Mouse (Mus musculus): ENCODE data around the gene Dgkh. TPM values are rescaled to one million over a fixed set of nuclear protein-coding genes. Genes with fewer than 3 reads are reported as not detected.
A peak's percentile ranks its signal among the peaks of the same experiment; 100 is the strongest.

Dgkh gene
- polyA plus RNA-seq, 1 experiment from 2014 or later, result 2.9 TPM

DNA sequence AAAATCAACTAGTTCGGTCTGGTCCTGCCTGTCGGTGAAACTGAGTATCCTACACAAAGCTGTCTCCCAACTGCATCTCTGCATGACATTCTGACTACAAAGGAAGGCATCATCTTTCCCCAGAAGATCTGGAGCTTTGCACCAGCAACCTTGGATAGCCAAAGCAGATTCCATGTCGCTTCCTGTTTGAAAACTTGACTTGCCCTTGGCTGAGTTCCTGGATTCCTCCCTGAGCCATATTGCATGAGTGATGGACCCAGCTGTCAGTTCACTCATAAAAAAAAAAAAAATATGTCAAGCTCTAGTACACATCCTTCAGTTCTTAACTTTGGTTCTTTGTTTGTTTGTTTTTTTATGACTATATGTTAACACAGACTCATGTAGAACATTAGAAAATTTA, 191.3 kb downstream of the Dgkh start:
- ATAC-seq (ENCODE audit: low FRiP score), result no peak
- H3K9me3 ChIP-seq, result no peaks in the 10 kb centered on the region
- no peak overlapping the region for H3K9ac ChIP-seq
- H3K27ac ChIP-seq, result no peak overlapping the region
- no peaks in the 10 kb centered on the region for H3K36me3 ChIP-seq
- H3K4me2 ChIP-seq, result no peak overlapping the region
- peaks cover 8% of the 10 kb centered on the region for H3K4me1 ChIP-seq (replicated peaks)
- WGBS, result 83% methylated on average over 3 of the region's 3 CpGs
- H3K27me3 ChIP-seq, result no peaks in the 10 kb centered on the region
- no peak overlapping the region for H3K4me3 ChIP-seq

DNA sequence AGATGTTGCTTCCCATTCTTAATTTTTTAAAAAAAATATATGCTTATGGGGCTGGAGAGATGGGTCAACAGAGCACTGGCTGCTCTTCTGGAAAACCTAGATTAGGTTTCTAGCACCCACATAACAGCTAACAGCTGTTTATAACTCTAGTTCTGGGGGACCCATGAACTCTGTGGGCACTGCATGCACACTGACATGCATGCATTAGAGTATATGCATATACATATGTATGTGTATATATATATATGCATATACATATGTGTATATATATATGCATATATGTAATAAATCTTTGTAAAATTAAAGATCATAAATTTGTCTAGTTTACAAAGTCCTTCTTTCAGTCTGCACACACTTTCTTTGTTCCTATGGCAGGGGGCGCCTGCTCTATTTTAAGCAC, 192.8 kb downstream of the Dgkh start:
- ATAC-seq (ENCODE audit: low FRiP score), result no peak

DNA sequence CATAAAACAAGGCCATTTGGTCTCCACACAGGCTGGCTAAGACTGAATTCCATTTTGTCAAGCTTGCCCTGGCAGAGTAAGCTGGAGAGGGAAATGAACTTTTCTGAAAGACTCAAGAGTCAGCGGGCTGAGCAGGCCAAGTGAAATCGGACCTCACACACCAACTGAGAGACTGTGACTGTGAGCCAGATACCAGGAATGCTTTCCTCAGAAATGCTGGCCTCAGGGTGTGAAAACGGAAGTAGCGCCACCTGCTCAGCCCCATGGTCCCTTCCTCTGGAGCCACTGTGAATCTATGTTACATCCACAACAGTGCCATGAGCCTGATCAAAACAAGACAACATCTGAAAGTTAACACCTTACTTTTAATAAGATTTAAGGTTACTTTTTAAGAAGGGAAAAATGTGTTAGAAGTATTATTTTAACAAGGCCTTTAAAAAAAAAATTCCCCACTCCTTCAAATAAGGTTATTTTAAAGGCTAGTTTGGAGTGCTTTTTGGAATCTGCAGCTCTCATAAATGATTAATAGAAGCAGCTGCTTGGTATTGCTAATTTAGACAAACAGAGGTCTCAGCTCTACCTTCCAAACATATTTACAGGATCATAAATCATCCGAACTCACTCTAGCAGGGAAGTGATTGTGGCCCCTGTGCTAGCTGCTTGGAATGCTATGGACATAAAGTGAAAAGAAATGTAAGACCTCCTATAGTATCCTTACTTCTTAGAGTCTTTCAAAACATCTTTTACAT, 193.8 kb downstream of the Dgkh start:
- Histone ChIP-seq H3K9me3 (no peaks in the 10 kb centered on the region), H3K4me2 (no peak overlapping the region), H3K27me3 (no peaks in the 10 kb centered on the region), H3K27ac (no peak overlapping the region), H3K4me1 (replicated peaks) (peaks cover 26% of the 10 kb centered on the region), H3K9ac (no peak overlapping the region), H3K36me3 (no peaks in the 10 kb centered on the region), H3K4me3 (no peak overlapping the region)
- no peak for ATAC-seq (ENCODE audit: low FRiP score)
- 48% methylated on average over 5 of the region's 5 CpGs for WGBS

More for the DNA sequence above, 192.8 kb downstream of the Dgkh start:
- peaks cover 17% of the 10 kb centered on the region for H3K4me1 ChIP-seq (replicated peaks)
- H3K9ac ChIP-seq, result no peak overlapping the region
- no peak overlapping the region for H3K27ac ChIP-seq
- no peaks in the 10 kb centered on the region for H3K9me3 ChIP-seq
- no peaks in the 10 kb centered on the region for H3K36me3 ChIP-seq
- 95% methylated on average over 1 of the region's 1 CpGs for WGBS
- no peak overlapping the region for H3K4me2 ChIP-seq
- no peaks in the 10 kb centered on the region for H3K27me3 ChIP-seq
- no peak overlapping the region for H3K4me3 ChIP-seq

DNA sequence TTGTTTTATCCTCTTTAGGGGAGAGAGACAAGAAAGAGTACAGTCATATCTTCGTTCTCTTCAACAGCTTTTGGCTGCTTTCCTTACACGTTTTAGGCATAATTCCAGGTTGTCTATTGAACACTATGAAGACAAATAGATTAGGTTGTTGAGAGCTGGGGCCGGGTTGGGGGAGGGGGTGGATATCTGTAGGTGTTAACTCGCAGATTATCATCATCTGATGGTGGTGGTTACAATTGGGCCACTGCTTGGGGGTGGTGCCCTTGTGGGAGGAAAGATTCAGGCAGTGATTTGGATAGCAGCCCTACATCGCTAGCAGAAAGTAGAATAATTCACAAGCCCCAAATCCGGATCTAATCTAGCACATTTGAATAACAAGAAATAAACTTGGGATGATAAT, 195.0 kb downstream of the Dgkh start:
- H3K4me2 ChIP-seq, result peak overlapping the region; percentile 71
- no peak for ATAC-seq (ENCODE audit: low FRiP score)
- peaks cover 31% of the 10 kb centered on the region for H3K4me1 ChIP-seq (replicated peaks)
- H3K4me3 ChIP-seq, result peak overlapping the region; percentile 93
- H3K27me3 ChIP-seq, result no peaks in the 10 kb centered on the region
- no peaks in the 10 kb centered on the region for H3K9me3 ChIP-seq
- peak overlapping the region; percentile 97 for H3K27ac ChIP-seq
- H3K36me3 ChIP-seq, result no peaks in the 10 kb centered on the region
- WGBS, result 37% methylated on average over 6 of the region's 6 CpGs
- peak overlapping the region; percentile 81 for H3K9ac ChIP-seq

DNA sequence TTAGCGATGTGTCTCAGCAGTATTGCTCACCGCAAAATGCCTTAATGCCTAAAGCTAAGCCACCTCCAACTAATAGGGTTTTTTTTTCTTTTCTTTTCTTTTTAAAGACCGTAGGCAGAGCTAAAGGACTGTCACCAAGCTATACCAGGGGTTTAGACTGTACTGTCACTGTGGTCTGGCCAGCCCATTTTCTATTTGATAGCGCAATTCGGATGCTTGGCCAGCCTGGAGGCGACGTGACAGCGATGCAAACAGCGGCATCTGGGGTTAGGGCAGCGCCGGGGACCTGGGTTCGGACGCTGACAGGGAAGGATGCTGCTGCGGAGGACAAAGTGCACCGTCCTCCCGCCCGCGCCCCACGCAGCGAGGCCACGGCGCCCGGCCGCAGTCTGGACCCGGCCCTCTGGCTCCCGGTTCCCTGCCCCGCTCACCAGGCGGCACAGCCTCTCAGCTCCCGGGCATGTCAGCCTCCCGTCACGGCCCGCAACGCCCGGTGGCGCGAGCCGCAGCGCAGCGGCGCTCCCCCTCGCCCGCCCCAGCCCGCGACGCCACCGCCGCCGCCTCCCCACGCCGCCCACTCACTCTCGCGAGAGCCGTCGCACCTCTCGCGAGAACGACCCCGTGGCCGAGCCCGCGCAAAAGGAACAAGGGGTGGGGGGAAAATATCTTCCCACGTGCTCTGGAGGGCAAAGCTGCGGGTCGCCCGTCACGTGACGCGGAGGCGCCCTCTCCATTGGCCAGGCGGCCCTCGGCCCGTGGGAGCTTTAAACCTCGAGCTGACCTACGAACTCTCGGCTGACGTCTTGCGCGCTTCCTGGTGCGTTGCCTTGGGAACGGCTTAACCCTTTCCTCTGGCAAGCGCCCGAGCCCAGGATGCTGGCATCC, 196.1 kb downstream of the Dgkh start, which contains the start of gene Akap11:
Gene Akap11, minus strand, starts transcription at position 528 of the 885 bp plus-strand sequence.
- peak; percentile 94 for ATAC-seq (ENCODE audit: low FRiP score)
- peak within 1 kb of the TSS; percentile 98 for H3K9ac ChIP-seq
- under 1% methylated on average over 79 of the region's 82 CpGs for WGBS
- H3K9me3 ChIP-seq, result no peaks in the 10 kb centered on the region
- peak within 1 kb of the TSS; percentile 71 for H3K4me2 ChIP-seq
- peaks cover 38% of the 10 kb centered on the region for H3K4me1 ChIP-seq (replicated peaks)
- peak within 1 kb of the TSS; percentile 97 for H3K27ac ChIP-seq
- H3K27me3 ChIP-seq, result no peaks in the 10 kb centered on the region
- peak within 1 kb of the TSS; percentile 93 for H3K4me3 ChIP-seq
- no peaks in the 10 kb centered on the region for H3K36me3 ChIP-seq

DNA sequence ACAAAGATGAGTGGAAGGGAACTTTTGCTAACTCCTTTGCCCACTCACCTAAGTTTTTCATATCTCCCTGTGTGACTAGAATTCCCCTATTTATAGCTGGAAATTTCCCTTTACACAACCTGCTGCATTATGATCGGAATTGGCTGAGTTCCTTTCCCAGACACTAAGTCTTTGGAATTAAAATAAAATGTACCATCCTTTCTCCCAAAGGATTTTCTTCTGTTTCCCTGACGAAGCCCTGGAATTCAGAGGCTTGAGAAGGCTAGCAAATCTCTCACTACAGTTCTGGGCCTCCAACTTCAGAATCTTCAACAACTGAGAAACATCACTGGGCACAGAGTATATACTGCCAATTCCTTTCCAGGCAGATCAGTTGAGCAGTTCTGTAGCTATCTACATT, 197.2 kb downstream of the Dgkh start:
- H3K9me3 ChIP-seq, result no peaks in the 10 kb centered on the region
- peaks cover 44% of the 10 kb centered on the region for H3K4me1 ChIP-seq (replicated peaks)
- WGBS, result 35% methylated on average over 2 of the region's 2 CpGs
- peak overlapping the region; percentile 97; the same call in 1 of the 2 replicates for H3K27ac ChIP-seq
- ATAC-seq (ENCODE audit: low FRiP score), result no peak
- no peaks in the 10 kb centered on the region for H3K27me3 ChIP-seq
- H3K4me2 ChIP-seq, result peak overlapping the region; percentile 71
- H3K4me3 ChIP-seq, result peak overlapping the region; percentile 93
- H3K9ac ChIP-seq, result peak overlapping the region; percentile 98
- H3K36me3 ChIP-seq, result no peaks in the 10 kb centered on the region

DNA sequence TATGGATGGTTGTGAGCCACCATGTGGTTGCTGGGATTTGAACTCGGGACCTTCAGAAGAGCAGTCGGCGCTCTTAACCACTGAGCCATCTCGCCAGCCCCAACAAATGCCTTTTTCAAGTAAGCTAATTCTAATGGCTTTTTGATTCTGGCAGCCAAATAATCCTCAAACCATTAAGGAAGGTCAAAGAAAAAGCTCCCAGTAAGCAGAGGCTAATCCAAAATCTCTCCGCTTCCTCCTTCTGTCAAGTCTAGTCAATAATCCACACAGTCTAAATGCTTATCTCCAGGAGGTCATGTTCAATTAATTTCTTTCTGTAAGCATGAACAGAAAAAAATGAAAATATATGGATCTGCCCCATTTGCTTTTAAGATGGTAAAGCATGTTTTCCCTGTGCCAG, 197.9 kb downstream of the Dgkh start:
- ATAC-seq (ENCODE audit: low FRiP score), result no peak
- Histone ChIP-seq H3K9me3 (no peaks in the 10 kb centered on the region), H3K27me3 (no peaks in the 10 kb centered on the region), H3K9ac (no peak overlapping the region), H3K36me3 (no peaks in the 10 kb centered on the region), H3K27ac (no peak overlapping the region), H3K4me3 (no peak overlapping the region), H3K4me2 (peak overlapping the region; percentile 71), H3K4me1 (replicated peaks) (peaks cover 51% of the 10 kb centered on the region)
- WGBS, result 96% methylated on average over 5 of the region's 5 CpGs

DNA sequence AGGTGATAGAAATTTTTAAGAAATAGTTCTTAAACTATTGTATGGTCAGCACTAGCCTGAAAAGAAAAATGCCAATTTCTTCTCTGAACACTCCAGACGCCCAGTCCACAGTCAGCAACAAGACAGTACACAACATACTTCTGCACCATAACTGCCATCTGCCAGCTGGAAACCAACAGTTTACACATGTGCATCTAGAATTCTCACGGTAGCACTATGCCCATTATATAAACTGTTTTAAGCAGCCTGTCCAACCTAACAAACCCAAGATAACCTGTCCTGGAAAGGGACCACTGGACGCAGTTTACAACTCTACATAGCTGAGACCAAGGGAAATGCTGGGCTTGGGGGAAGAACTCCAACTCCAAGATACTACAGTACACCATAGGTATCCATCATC, 198.9 kb downstream of the Dgkh start:
- Histone ChIP-seq H3K9me3 (no peaks in the 10 kb centered on the region), H3K4me1 (replicated peaks) (peaks cover 61% of the 10 kb centered on the region), H3K27me3 (no peaks in the 10 kb centered on the region), H3K27ac (no peak overlapping the region), H3K36me3 (no peaks in the 10 kb centered on the region), H3K9ac (no peak overlapping the region), H3K4me2 (no peak overlapping the region), H3K4me3 (no peak overlapping the region)
- no peak for ATAC-seq (ENCODE audit: low FRiP score)
- 92% methylated on average over 3 of the region's 3 CpGs for WGBS

DNA sequence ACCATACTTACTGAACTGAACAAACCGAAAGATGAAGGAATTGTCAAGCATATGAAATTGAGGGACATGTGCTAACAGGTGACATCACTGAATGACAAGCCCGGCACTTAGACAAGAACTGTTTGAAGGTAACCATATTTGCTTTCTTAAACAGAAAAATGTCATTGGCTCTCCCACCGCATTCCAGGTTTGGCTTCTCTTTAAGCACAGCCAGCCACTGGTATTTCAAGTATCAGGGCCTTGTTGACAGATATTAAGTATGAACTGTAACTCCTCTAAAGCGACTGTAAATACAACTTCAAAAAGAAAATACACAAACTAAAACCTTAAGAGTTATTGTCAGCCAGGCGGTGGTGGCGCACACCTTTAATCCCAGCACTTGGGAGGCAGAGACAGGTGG, 200.2 kb downstream of the Dgkh start:
- Histone ChIP-seq H3K4me1 (replicated peaks) (peaks cover 60% of the 10 kb centered on the region), H3K36me3 (no peaks in the 10 kb centered on the region), H3K9me3 (no peaks in the 10 kb centered on the region), H3K9ac (no peak overlapping the region), H3K4me3 (no peak overlapping the region), H3K27ac (no peak overlapping the region), H3K4me2 (no peak overlapping the region), H3K27me3 (no peaks in the 10 kb centered on the region)
- WGBS, result 93% methylated on average over 6 of the region's 6 CpGs
- ATAC-seq (ENCODE audit: low FRiP score), result no peak

DNA sequence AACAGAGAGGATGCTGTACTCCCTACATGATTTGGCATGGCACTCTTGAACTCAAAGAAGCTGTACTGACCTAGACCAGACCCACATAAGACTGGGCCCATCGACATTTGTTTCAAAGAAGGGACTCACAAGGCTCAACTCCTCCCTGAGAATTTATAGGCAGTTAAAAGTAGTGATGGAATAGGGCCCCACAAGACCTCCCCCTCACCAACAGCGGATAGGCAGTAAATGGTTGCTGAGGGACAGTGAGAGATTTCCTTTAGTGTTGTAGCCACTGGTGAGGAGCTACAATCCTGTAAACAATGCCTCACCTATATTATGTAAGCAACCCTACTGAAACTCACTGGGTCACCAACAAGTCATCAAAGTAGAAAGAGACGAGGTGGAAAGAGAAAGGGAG, 202.3 kb downstream of the Dgkh start:
- ATAC-seq (ENCODE audit: low FRiP score), result no peak
- no peak overlapping the region for H3K27ac ChIP-seq
- H3K4me2 ChIP-seq, result no peak overlapping the region
- no peak overlapping the region for H3K4me3 ChIP-seq
- WGBS, result 78% methylated on average over 3 of the region's 3 CpGs
- no peak overlapping the region for H3K9ac ChIP-seq
- no peaks in the 10 kb centered on the region for H3K9me3 ChIP-seq
- H3K4me1 ChIP-seq (replicated peaks), result peaks cover 66% of the 10 kb centered on the region
- no peaks in the 10 kb centered on the region for H3K36me3 ChIP-seq
- no peaks in the 10 kb centered on the region for H3K27me3 ChIP-seq

DNA sequence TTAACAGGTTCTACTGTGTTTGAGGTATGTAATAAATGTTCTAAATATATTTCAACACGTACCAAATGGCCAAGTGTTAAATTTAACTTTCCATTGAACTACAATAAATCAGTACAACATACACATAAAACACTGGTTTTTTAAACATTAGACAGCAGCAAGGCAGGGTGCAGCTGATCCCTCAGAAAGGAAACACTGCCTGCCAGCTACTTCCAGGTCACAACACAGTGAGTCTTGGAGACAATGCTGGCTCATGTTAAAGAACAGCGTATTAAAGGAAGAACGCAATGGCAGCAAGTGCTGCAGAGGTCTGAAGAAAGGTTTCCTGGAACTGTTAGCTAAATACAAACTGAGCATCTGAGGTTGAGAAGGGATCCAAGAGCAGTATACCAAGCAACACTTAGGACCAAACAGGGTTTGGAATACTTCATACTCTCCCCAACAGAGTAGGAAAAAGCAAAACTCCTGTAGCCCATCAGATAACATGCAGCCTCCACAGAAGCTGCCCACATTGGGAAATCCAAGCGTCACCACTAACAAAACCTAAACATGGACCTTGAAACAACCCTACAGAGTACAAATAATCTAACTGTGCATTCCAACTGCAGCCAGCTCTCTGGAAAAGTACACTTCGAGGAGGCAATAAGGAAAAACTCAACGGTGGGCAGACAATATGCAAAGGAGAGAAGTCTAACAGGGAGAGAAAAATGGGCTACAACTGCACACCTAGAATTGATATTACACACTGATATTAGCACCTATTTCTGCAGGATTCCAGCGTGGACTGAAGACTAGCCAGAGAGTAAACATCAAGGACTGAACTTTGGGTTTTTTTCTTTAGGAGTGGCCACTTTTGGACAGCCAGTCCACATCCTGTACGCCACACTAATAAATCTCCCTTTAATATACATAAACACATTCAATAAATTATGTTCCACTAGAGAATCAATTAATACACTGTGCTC, 203.8 kb downstream of the Dgkh start:
- Histone ChIP-seq H3K4me1 (replicated peaks) (peaks cover 53% of the 10 kb centered on the region), H3K9ac (no peak overlapping the region), H3K4me2 (no peak overlapping the region), H3K36me3 (no peaks in the 10 kb centered on the region), H3K27ac (no peak overlapping the region), H3K27me3 (no peaks in the 10 kb centered on the region), H3K9me3 (no peaks in the 10 kb centered on the region), H3K4me3 (no peak overlapping the region)
- no peak for ATAC-seq (ENCODE audit: low FRiP score)
- WGBS, result 92% methylated on average over 8 of the region's 8 CpGs

DNA sequence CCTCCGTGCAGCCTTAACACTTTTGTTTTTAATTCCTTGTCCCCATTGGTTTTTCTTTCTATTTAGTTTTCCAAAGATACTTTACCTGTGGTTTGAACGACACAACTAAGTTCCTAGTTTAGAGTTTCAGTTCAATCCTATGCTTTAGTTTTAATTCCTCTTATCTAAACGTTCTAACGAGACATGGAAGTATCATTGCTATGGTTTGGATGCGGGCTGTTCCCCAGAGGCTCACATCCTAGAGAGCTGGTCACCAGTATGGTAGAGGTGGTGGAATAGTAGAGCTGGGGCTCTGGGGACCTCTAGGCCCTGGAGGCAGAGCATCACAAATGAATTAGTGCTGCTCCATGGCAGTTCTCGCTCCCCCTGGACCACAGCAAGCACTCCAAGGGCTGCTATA, 205.7 kb downstream of the Dgkh start:
- H3K4me1 ChIP-seq (replicated peaks), result peaks cover 45% of the 10 kb centered on the region
- no peak for ATAC-seq (ENCODE audit: low FRiP score)
- no peaks in the 10 kb centered on the region for H3K36me3 ChIP-seq
- 66% methylated on average over 6 of the region's 6 CpGs for WGBS
- H3K9ac ChIP-seq, result no peak overlapping the region
- no peaks in the 10 kb centered on the region for H3K27me3 ChIP-seq
- H3K27ac ChIP-seq, result no peak overlapping the region
- H3K4me3 ChIP-seq, result no peak overlapping the region
- H3K9me3 ChIP-seq, result no peaks in the 10 kb centered on the region
- no peak overlapping the region for H3K4me2 ChIP-seq
